Mouse (Mus musculus) ovary, postnatal 36 days (tissue): ENCODE results near the gene Schip1.

ENCODE experiments used
- DNase-seq: peaks from one replicate; pipeline ENCODE4 v3.0.0; 2022; ENCODE audit warnings: low spot score, mixed read lengths

The Schip1 gene

GRCm38 (mm10) chr3:68130386-68130785, 65.8 kb downstream of the Schip1 start:
- no peak for DNase-seq

GRCm38 (mm10) chr3:68138833-68139627, 74.4 kb downstream of the Schip1 start:
- no peak for DNase-seq

- no peak for DNase-seq
Measured at GRCm38 (mm10) chr3:68150688-68151087, 86.1 kb downstream of the Schip1 start.

GRCm38 (mm10) chr3:68160175-68160574, 95.6 kb downstream of the Schip1 start:
- DNase-seq = no peak

GRCm38 (mm10) chr3:68160760-68161159, 96.2 kb downstream of the Schip1 start:
- no peak for DNase-seq

- no peak for DNase-seq
Measured at GRCm38 (mm10) chr3:68178248-68178647, 113.6 kb downstream of the Schip1 start.

- DNase-seq = no peak
Measured at GRCm38 (mm10) chr3:68187471-68187870, 122.9 kb downstream of the Schip1 start.

GRCm38 (mm10) chr3:68189100-68189499, 124.5 kb downstream of the Schip1 start:
- DNase-seq = no peak

GRCm38 (mm10) chr3:68196933-68197332, 132.3 kb downstream of the Schip1 start:
- DNase-seq = no peak

- no peak for DNase-seq
Measured at GRCm38 (mm10) chr3:68201214-68201613, 136.6 kb downstream of the Schip1 start.

GRCm38 (mm10) chr3:68202162-68202902, 137.7 kb downstream of the Schip1 start:
- DNase-seq = no peak

GRCm38 (mm10) chr3:68203934-68204467, 139.4 kb downstream of the Schip1 start:
- DNase-seq = no peak

- no peak for DNase-seq
Measured at GRCm38 (mm10) chr3:68210422-68210821, 145.8 kb downstream of the Schip1 start.

GRCm38 (mm10) chr3:68221452-68221851, 156.8 kb downstream of the Schip1 start:
- no peak for DNase-seq

GRCm38 (mm10) chr3:68239887-68240286, 175.3 kb downstream of the Schip1 start:
- DNase-seq = no peak

- no peak for DNase-seq
Measured at GRCm38 (mm10) chr3:68243239-68243638, 178.6 kb downstream of the Schip1 start.

- DNase-seq = no peak
Measured at GRCm38 (mm10) chr3:68246154-68246553, 181.6 kb downstream of the Schip1 start.

- no peak for DNase-seq
Measured at GRCm38 (mm10) chr3:68250589-68250988, 186.0 kb downstream of the Schip1 start.

GRCm38 (mm10) chr3:68252335-68252734, 187.7 kb downstream of the Schip1 start:
- DNase-seq = no peak

GRCm38 (mm10) chr3:68262304-68262703, 197.7 kb downstream of the Schip1 start:
- DNase-seq = no peak

- no peak for DNase-seq
Measured at GRCm38 (mm10) chr3:68267905-68268304, 203.3 kb downstream of the Schip1 start.

- no peak for DNase-seq
Measured at GRCm38 (mm10) chr3:68269251-68269650, 204.6 kb downstream of the Schip1 start.

GRCm38 (mm10) chr3:68270246-68270645, 205.6 kb downstream of the Schip1 start:
- no peak for DNase-seq
